9 mouse cellular contexts compared by ENCODE assay signal in the genomic region with DNA sequence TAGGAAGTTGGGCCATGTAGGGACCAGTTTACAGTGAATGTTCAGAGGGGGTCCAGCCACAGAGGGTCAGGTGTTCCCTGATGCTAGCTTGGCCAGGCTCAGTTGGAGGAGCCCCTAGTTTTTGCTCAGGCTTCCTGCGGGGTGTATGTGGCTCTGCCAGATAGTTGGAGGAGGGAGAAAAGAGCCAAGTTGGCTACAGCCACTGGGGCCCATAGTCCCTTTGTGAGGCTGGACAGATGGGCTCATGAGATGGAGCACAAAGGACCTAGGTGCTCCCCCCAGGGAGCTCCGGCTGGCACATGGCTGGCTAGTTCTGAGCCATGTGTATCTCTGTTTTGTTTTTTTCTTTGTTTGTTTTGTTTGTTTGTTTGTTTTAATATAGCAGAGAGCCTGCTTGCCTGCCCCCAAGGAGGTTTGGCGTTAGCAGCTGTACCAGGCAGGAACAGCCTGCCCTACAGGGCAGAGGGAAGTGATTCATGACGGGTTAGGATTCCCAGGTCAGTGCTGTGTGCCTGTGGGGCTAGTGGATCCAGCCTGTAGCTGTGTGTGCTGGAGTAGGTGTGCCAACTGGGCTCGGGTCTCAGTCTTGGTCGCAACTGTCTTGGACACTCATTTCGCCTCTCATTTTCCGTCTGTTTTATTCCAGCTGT.
DNase-seq lines count a peak whose midpoint lies in the region; ATAC-seq lines count a peak whose summit lies in the region.
"Had no signal": no experiment of that assay in that cellular context is flagged by ENCODE, and none has a peak within 500 bp of the region (broad histone marks: within the 10 kb centered on the region; RNA-seq: fewer than 3 reads in every experiment).

No protein-coding gene starts in this region.

- H3K9ac ChIP-seq in lung, embryonic 15.5 days: 0 out of 2 replicates have a peak overlapping the region, but pooled peaks have one; percentile 17
- H3K9ac ChIP-seq in embryonic facial prominence, embryonic 12.5 days: peak overlapping the region; percentile 90
- H3K9ac ChIP-seq in forebrain, embryonic 16.5 days (replicated peaks; ENCODE audit: low read depth, low read length): peak overlapping the region; percentile 41; the same call in 1 of the 2 replicates
- no peak overlapping the region for H3K9ac ChIP-seq in neural tube, embryonic 12.5 days
- H3K9ac ChIP-seq: liver, embryonic 14.5 days had no signal

- DNase-seq in lung, postnatal 14 days: no peak
- DNase-seq in right cerebral cortex, adult 18-20 months: no peak
- DNase-seq in right cerebral cortex, postnatal 14 days: no peak
- DNase-seq: cerebellum, postnatal 25 days had no signal

- peak overlapping the region; percentile 74; the same call in 1 of the 2 replicates for H3K4me2 ChIP-seq in lung, embryonic 15.5 days
- H3K4me2 ChIP-seq in embryonic facial prominence, embryonic 12.5 days (replicated peaks): peak overlapping the region; percentile 72
- H3K4me2 ChIP-seq in forebrain, embryonic 16.5 days (ENCODE audit: low read length): peak overlapping the region; percentile 18; the same call in 1 of the 2 replicates
- peak overlapping the region; percentile 89 for H3K4me2 ChIP-seq in neural tube, embryonic 12.5 days (replicated peaks)

- WGBS in lung, embryonic 15.5 days: 53% methylated on average over 8 of the region's 8 CpGs
- WGBS in embryonic facial prominence, embryonic 12.5 days: 50% methylated on average over 8 of the region's 8 CpGs
- WGBS in forebrain, embryonic 16.5 days: 48% methylated on average over 8 of the region's 8 CpGs
- WGBS in neural tube, embryonic 12.5 days: 51% methylated on average over 8 of the region's 8 CpGs

- no peak for ATAC-seq in lung, embryonic 15.5 days (ENCODE audit: borderline replicate concordance, extremely low read depth, low FRiP score, low TSS enrichment)
- ATAC-seq in embryonic facial prominence, embryonic 12.5 days (ENCODE audit: insufficient number of reproducible peaks, insufficient read depth, low FRiP score, low TSS enrichment): no peak
- ATAC-seq in forebrain, embryonic 16.5 days: no peak
- no peak for ATAC-seq in neural tube, embryonic 12.5 days (ENCODE audit: low FRiP score, low read depth)

- H3K4me1 ChIP-seq in lung, embryonic 15.5 days: peaks cover 92% of the 10 kb centered on the region
- H3K4me1 ChIP-seq in embryonic facial prominence, embryonic 12.5 days: peaks cover 75% of the 10 kb centered on the region
- H3K4me1 ChIP-seq in forebrain, embryonic 16.5 days (replicated peaks; ENCODE audit: control insufficient read depth, insufficient read depth, low read length): peaks cover 51% of the 10 kb centered on the region
- H3K4me1 ChIP-seq in neural tube, embryonic 12.5 days: peaks cover 73% of the 10 kb centered on the region

- H3K9me3 ChIP-seq in lung, embryonic 15.5 days: no peaks in the 10 kb centered on the region
- H3K9me3 ChIP-seq in embryonic facial prominence, embryonic 12.5 days: no peaks in the 10 kb centered on the region
- no peaks in the 10 kb centered on the region for H3K9me3 ChIP-seq in forebrain, embryonic 16.5 days (ENCODE audit: control insufficient read depth, low read length)
- H3K9me3 ChIP-seq in neural tube, embryonic 12.5 days: no peaks in the 10 kb centered on the region

- no peaks in the 10 kb centered on the region for H3K36me3 ChIP-seq in lung, embryonic 15.5 days
- 0 out of 2 replicates have a peak, but pooled peaks cover 7% of the 10 kb centered on the region for H3K36me3 ChIP-seq in embryonic facial prominence, embryonic 12.5 days
- no peaks in the 10 kb centered on the region for H3K36me3 ChIP-seq in forebrain, embryonic 16.5 days (ENCODE audit: control insufficient read depth, insufficient read depth)
- no peaks in the 10 kb centered on the region for H3K36me3 ChIP-seq in neural tube, embryonic 12.5 days

- no peak overlapping the region for H3K4me3 ChIP-seq in lung, embryonic 15.5 days
- H3K4me3 ChIP-seq in embryonic facial prominence, embryonic 12.5 days: peak overlapping the region; percentile 85; the same call in 1 of the 2 replicates
- H3K4me3 ChIP-seq in forebrain, embryonic 16.5 days (replicated peaks; ENCODE audit: low read length): no peak overlapping the region
- H3K4me3 ChIP-seq in neural tube, embryonic 12.5 days: no peak overlapping the region

- H3K27me3 ChIP-seq in lung, embryonic 15.5 days: no peaks in the 10 kb centered on the region
- no peaks in the 10 kb centered on the region for H3K27me3 ChIP-seq in embryonic facial prominence, embryonic 12.5 days
- no peaks in the 10 kb centered on the region for H3K27me3 ChIP-seq in forebrain, embryonic 16.5 days (replicated peaks; ENCODE audit: control insufficient read depth, insufficient read depth, low read length)
- no peaks in the 10 kb centered on the region for H3K27me3 ChIP-seq in neural tube, embryonic 12.5 days (replicated peaks)

- peak overlapping the region; percentile 94; the same call in 1 of the 2 replicates for H3K27ac ChIP-seq in lung, embryonic 15.5 days
- no peak overlapping the region; the same call in 1 of the 2 replicates for H3K27ac ChIP-seq in embryonic facial prominence, embryonic 12.5 days
- H3K27ac ChIP-seq in forebrain, embryonic 16.5 days (ENCODE audit: low read length): peak overlapping the region; percentile 69
- 0 out of 2 replicates have a peak overlapping the region, but pooled peaks have one; percentile 23 for H3K27ac ChIP-seq in neural tube, embryonic 12.5 days
- H3K27ac ChIP-seq: liver, embryonic 14.5 days had no signal

Comparison
In these comparisons a context has a peak if more than half of its experiments do, and no peak if none do; other contexts are left out.
1. H3K4me2 ChIP-seq: peak in every context shown above with its lines; median percentile 89 in neural tube, embryonic 12.5 days; 74 in lung, embryonic 15.5 days; 72 in embryonic facial prominence, embryonic 12.5 days; 18 in forebrain, embryonic 16.5 days.